Mouse (Mus musculus) kidney, adult 18-20 months (tissue): ENCODE results near the gene Gp1bb.

Experiments
- DNase-seq: peaks from one replicate; pipeline ENCODE4 v3.0.0; 2021

Gp1bb gene

DNA sequence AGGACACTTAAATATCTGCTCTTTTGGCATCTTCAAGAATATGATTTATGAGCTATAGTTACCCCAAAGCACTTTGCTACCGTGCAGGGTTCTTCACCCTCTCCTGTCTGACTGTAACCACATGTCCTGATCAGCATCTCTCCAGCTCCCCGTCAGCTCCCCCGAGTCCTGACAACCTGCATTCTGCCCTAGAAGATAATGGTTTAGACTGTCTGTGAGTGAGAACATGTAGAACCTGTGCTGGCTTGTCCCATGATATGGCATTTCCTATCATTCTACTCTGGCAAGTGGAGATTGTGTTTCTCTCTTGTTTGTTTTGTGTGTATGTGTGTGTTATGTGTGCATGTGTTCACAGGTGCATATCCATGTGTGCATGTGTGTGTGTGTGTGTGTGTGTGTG is 24.2 kb downstream of the Gp1bb start:
- DNase-seq = no peak

DNA sequence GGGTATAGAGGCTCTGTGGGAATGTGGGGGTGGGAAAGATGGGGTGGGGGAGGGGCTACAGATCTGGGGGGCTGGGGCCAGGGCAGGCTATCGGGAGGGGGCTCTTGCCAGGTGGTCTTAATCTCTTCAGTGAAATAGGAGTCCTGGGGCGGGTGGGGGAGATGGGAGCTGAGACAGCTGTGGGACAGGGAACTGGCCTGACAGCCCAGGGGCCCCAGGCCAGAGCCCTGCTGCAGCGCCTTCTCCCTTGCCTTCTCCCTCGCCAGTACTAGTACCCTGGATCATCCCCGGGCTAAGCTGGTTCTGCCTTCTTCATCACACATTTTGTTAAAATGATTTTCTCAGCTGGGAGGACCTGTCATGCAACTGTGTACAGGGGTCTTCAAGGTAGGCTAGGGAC is 25.9 kb downstream of the Gp1bb start:
- DNase-seq = no peak

DNA sequence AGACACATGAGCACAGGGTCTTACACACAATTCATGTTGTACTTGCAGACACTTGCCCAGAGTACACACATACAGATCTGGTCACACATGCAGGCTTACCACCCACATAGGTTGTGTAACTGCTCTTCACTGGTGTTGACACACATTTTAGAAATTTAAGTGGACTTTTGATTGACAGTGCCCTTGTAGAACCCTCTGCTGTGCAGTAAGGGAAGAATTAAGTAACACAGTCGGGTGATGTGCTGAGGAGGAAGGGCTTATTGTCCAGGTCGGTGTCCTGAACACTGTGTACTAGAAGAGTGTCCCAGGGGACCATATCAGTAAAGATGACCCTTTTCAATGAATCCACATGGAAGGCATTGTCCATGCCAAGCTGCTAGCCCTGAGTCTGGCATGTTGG is 28.3 kb downstream of the Gp1bb start:
- DNase-seq = no peak

DNA sequence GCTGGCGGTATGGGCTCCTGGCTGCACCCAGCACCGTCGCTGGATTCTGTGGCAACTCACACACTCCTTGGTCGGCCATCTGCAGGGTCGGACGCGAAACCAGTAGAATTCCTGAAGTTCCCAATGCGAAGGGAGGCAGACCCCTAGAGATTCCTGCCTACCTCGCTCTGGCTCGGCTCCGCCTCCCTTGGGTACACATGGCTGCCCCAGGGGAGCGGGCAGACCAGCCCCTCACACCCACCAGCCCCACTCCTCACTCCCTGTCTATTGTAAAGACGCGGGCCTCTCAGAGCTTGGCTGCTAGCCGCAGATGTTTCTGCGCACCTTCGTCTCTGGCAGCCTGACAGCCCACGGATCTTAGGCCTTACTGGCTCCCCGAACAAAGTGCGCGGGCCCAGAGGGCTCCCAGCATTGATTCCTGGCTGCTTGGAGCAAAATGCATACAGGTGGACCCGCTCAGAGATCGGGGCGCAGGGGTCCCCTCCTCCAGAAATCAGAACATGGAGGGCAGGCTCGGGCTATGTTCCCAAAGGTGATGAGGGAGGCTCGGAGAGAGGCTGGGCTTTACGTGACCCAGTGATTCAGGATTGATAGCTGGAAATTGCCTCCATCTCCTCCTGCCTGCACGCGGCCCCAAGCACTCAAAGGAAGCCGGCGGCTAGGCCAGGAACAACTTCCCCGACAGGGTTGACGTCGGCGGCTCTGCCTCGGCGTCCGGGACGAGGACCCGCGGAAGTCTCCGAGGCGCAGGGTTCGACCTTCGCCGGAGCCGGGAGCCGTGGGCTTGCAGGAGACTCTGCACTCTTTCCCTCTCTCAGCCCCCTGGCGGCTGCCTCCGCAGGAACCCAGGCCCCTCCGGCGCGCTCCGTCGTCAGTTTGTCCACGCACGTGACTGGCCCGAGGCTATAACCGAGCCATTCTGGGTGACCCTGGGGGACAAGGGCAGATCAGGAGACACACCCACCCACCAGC is 30.9 kb downstream of the Gp1bb start:
- DNase-seq = no peak

DNA sequence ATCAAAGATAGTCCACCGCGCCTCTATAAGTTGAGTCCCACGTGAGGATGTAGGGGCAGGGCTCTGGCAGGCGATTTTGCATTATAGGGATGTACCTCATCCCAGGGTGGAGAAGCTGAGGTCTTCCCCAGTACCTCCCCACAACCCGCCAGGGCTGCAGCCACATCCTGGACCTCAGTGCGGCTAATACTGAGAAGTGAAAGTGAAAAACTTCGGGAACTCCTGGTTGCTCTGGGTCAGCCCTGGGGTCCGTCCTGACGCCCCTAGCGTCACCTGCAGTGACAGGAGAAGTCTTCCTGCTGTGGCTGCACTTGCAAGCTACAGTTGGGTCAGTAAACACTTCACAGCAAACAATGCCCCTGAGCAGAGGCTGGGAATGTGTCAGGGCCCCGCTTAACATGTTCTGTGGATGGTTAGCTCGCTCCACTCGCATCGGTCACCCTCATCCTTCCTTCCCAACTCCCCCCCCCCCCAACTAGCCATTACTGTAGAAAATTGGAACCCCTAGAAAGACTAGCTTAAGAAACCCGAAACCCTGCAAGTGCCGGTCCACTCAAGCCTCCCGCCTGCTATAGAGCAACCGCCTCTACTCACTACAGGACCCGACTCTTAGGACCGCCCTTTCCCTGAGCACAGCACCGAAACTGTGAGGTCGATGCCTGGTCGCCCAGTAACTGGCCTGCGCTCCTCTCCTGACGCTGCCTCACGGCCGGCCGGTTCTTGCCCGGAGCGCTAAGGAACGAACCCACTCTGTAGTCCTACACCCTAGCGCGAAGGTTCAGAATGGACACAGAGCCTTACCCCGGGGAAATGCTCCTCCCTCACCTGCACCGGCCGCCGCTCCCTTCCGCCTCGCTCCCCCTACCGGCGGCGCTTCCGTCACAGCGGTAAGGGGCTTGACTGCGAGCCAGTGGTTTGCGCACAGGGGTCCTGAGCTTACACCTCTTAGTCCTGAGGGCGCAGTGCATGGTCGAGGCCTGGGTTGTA is 32.1 kb downstream of the Gp1bb start, which contains the start of gene Tbx1:
Tbx1 (minus strand) TSS at position 868 of the 987 bp plus-strand sequence.
- peak; percentile 43 for DNase-seq

DNA sequence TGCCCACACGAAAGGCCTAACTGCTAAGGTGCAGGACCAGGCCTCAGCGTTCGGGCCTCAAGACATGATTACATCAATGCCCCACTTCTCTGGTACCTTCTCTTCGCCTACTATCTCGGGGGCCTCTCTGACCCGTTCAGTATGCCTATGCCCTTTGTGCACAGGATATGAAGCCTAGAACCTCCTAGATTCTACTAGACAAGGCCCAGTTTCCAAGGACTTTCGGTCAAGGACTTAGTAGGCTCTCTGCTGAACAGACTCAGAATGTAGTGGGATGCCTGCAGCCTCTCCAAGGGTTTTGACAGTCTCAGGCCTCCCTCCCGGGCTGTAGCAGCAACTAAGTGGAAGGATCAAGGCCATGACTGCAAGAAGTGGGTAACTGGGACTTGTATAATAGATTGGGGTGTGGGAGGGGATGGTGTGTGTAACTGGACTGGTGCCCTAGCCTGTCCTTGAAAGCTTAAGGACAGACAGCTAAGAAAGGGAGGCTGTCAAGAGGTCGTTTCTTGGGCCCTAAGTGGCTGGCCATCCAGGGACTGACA is 33.1 kb downstream of the Gp1bb start:
- DNase-seq = no peak

DNA sequence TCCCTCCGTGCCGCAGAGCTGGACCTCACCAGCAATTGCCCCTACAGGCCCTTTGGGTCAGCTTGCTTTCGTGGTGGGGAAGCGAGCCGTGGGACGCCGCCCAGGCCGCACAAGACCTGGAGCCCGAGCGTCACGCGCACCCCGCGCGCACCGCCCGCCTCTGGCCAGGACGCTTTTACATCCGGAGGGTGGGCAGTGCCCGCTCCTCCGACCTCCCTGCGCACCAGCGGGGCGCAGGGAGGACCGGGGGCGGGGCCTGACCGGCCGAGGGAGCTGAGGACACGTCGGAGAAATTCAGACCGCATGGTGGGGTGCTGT is 33.5 kb downstream of the Gp1bb start:
- DNase-seq = no peak

DNA sequence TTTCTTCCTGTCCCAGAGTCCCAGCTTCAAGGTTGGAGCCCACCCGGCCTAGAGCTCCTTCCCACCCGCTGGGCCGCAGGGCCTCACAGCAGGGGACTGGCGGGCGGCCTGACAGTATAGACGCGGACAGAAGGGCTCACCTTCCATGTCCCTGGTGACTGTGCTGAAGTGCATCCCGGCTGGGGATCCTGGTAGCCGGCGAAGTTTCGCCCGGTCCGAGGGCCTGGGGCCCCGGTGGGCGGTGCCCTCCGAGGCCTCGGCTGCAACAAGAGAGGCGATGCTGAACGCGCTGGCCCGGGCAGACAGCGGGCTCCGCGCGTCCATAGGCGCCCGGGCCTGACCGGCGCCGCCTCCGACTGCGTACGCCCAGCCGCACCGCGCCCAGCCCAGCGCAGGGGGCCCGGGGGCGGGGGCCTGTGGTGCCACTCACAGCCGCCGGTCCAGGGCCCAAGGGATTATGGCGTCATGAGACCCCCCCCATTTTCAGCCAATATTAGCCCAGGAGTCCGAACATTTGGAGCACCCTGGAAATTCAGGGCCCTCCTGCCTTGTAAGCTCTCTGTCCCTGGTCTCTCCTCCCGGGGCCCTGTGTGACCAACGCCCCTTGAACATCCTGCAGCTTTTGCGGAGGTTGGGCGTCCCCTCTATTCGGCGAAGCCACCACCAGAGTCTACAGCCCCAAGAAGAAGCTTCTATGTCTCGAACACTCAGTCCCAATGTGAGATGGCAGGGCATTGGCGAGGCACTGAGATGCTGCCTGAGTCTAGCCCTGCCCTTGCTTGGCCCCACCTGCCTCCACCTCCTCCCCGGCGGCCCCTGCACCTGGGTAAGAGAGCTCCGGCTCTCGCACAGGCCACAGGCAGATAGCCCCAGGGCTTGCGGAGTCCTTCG is 34.1 kb downstream of the Gp1bb start:
- peak; percentile 9 for DNase-seq

DNA sequence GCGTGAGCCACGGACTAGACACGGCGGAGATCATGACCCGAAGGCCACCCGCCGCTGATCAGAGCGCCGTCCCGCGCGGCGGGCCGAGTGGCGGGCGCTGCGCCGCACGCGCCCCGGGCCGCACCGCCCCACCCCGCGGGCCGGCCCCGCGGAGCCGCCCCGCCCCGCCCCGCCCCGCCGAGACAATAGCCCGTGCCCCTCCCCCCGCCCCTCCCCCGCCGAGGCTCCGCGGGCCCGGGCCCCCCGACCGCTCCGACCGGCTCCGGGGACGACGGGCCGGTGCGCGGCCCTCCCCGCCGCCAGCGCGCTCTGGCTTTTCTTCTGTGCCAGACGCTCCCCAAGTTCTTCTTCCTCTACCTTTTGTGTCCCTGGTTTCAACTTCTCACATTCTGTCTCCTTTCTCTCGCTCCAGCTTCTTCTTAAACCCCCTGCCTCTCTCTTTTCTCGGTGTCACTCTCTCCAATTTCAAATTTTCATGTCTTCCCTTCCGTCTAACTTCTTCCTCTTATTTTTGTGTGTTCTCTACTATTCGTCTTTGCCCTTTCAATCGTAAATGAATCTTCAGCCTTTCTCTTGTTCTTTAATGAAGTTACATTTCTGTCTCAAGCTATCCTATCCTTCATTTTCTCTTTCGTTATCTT is 35.2 kb downstream of the Gp1bb start:
- no peak for DNase-seq

DNA sequence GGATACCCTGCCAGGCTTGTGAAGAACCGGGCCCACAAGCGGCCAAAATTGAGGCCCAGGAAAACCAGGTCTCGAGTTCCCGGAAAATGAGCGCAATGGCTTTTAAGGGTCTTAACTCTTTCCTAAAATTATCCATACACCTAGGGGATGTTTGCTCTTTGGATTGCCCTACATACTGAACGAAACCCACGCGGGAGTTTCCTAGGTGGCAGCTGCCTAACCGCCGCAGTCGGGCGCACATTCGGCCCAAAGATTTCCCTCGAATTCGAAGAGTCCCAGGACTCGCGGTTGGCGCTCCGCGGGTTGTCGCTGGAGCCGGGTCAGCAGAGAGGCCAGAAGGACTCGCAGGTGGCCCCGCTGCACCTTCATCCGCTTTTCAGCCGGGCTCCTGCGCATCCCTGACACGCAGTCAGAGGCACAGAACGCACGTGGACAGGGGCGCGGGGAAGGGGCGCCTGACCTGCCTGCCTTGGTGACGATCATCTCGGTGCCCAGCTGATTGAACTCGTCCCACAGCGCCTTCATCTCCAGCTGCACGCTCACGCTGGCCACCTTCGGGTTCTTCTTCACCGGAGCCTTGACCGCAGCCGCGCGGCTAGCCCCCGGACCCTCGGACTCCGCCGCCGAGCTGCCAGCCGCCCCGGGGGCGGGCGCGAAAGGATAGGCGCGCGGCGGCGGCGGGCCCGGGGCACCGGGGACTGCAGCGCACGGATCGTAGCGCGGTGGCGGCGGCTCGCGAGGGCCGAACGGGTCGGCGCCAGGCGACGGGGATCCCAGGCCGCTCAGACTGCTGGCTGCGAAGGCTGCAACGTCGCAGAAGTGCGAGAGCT is 35.9 kb downstream of the Gp1bb start:
- DNase-seq = no peak

DNA sequence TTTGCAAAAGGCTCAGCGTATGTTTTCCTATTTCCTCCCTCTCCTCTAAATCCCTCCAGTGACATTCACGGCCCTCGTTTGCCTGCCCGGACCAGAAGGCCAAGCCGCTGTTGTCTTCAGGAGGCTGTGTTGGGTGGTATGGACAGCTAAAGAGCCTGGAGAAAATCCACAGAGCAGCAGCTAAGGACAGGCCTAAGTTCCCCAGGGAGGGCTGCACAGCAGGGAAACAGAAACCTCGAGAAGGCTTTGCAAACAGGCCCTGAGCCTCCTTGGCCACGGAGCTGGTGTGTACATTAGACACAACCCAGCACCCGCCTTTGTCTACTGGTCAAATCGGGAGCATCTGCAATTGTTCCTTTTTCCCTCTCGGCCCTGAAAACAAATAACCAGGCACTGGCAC is 36.5 kb downstream of the Gp1bb start:
- DNase-seq = no peak

DNA sequence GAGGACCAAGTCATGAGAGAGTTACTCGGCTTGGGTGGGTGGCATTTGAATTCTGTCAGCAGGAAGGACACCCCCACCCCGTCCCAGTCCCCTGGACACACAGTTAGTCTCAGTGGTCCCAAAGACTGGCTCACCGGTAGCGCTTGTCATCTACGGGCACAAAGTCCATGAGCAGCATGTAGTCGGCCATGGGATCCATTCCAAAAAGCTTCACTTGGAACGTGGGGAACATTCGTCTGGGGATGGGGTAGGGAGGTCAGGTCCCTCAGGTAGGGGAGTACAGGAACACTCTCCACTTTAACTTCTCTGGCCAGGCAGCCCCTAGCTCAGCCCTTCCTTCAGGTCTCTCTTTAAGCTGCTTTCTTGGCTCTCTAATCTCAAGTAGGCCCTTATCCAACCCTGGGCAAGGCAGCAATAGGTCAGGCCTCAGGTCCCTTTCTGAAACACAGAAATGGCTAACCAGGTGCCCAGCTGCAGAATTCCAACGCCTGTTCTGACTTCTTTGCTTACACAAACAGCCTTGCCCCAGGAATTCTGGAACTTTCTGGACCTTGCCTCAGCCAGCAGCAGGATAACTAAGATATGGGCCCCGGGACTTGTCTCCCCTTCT is 37.2 kb downstream of the Gp1bb start:
- DNase-seq = no peak

DNA sequence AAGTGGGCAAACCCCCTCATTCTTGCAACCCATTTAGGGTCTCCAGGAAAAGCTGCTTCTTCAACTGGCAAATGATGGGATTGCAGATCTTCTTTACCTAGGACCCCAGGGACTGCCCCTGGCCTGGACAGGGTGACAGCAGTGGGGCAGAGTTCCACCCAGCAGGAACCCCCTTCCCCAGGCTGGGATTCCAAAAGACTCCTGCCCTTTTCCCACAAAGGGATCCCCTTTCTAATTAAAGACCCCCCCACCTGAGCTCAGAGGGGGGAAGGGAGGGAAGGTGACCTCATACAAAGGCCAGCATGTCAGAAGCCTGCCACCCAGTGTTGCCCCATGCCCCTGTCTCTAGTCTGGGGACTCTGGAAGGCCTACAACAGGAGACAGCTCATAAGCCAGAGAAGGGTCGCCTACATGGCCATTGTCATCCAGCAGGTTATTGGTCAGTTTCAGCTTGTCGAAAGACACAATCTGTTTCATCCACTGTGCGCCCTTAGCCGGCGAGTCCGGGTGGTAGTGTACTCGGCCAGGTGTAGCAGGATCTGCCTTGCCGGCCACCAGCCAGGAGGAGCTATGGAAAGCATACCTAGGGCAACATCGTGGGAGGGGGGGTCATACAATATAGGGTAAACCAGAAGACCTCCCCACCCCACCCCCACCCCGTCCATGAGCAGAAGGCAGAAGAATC is 38.4 kb downstream of the Gp1bb start:
- DNase-seq = no peak

DNA sequence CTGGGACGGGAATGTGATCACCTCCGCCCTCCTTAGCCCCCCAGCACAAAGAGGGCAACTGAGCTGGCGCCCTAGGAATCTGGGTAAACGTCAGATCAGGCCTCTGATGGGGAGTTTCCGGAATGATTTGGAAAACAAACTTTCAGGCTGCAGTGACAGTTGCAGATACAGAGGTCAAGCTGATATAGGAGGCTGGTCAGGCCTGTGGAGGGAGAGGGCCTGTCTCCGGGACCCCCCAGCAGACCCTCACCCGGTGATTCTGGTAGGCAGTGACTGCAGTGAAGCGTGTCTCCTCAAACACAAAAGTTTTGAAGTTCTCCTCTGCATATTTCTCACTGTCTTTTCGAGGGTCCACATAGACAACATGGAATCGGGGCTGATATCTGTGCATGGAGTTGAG is 39.0 kb downstream of the Gp1bb start:
- no peak for DNase-seq

DNA sequence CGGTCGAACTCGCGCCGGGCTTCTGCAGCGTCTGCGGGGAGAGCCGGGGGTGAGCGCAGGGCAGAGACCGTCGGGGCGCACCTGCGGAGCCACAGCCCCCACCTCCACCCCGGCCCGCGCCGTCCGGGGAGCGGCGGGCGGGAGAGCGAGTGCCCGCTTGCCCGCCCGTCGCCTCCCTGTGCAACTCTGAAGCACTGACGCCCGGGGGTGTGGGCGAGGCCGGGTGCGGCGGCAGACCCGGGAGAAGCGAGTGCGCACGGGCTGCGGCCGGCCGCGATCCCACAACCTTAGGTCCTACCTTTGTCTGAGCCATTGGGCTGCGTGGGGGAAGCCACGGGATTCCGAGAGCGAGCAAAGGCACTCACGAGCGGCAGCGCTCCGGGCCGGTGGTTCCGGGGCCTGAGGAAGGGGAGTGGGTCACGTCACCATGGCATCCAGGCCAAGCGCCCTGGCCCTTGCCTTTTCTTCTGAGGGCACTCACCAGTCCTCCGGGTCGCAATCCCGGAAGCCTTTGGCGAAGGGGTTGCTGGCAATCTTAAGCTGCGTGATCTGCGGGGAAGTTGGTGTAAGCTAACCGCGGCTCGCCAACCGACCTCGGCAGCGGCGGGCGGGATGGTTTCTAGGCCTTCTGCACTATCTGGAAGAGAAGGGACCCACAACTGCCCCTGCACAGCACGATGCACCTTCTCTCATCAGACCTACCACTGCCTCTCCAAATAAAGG is 39.6 kb downstream of the Gp1bb start:
- DNase-seq = no peak

DNA sequence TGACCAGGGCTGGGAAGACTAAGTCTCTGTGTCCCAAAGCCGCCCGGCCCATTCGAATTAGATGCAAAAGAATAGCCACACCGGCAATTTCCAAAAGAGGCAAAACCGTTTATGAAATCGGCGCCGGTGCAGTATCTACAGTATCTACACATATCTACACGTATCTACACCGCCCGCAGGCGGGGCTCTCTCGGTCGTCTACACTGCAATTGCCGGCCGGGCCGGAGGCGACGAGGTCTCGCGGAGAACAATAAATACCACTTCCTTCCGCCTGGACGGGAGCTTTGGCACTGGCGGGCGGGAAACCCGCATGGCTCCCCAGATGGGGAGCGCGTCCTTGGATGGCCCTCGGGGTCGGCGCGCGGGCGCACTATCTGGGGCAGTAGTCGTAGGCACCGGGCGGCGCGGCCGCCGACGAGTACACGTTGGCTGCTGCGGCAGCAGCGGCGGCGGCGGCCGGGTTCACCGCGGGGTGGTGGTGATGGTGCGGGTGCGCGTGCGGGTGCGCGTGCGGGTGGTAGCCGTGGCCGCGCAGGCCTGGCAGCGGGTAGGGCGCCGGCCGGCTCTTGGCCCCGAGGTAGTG is 40.5 kb downstream of the Gp1bb start:
- DNase-seq = peak; percentile 10

DNA sequence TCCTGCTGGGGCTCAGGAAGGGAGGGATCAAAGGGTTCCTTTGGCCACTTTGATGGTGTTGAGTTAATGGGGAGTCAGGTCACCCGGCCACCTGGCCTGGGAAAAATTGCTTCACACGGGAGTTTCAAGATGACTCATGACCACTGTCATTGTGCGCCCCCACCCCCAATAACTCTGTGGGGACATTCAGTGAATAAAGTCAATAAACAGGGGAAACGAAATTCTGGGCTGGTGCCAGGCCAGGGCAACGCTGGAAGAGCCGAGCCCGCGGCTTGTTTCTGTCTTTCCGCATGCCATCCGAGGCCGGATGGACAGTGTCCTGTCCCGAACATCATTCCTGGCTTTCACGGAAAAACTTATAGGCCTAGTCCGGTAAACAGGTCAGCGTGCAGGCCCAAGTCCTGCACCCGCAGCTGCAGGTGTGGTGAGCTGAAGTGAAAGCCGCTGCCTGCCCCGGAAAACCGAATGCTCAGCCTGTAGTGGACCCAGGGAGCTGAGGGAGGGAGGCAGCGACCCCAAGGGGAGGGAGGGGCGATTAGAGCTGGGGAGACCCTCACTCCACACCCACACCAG is 41.1 kb downstream of the Gp1bb start:
- DNase-seq = no peak

DNA sequence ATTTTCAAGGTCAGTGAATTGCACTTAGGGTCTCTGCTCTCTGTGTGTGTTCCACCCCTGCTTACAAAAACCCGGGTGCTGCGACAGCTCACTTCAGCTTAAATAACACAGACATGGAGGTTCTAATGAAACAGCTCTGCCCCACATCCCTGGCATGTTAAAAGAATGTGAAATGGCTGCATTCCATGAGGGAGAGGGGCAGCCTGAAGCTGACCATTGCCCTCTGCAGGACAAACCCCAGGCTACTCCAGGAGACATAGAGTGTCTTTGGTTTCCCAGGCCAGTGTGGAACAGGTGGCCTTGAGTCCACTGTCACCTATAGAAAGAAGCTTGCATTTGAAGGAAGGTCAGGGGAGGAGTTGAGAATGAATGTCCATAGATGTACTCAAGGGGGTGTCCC is 41.8 kb downstream of the Gp1bb start:
- no peak for DNase-seq
